Mouse (Mus musculus): Measurements from ENCODE around the gene Clint1.

- TF ChIP-seq CTCF (IDR thresholded peaks at IDR 0.05) (no peak), EP300 (IDR thresholded peaks at IDR 0.05) (no peak)
These were observed 69.2 kb downstream of the Clint1 start for GRCm38 (mm10) chr11:45921026-45921425.
